Mouse (Mus musculus) adrenal gland, adult 8-10 months (tissue): ENCODE measurements around the gene Myo3b. TPM values are rescaled to one million over a fixed set of nuclear protein-coding genes. Genes with fewer than 3 reads are reported as not detected.

Experiments used
- total RNA-seq, 4 experiments: library from RNA; stranded (reverse); gene quantifications; 2 replicates each; pipeline ENCODE4 v1.2.4; 2022

Gene Myo3b
- total RNA-seq, 4 experiments from 2014 or later = 0.09 TPM; not detected in 3

Other genes starting within 250 kb of the Myo3b start
- 1 to 10 TPM; 1.9 to 3.9 (median 2.4) TPM for gene Ccdc173, start 249.6 kb upstream of the Myo3b start, total RNA-seq
- gene Phospho2, start 249.5 kb upstream of the Myo3b start, total RNA-seq = 10 to 100 TPM; 24.4 to 30.8 (median 25.5) TPM
- gene Klhl23, start 217.2 kb upstream of the Myo3b start, total RNA-seq = 10 to 100 TPM; 11.4 to 16.6 (median 14.4) TPM
- 100 to 1,000 TPM; 149 to 159 (median 152) TPM for gene Ssb, start 177.6 kb upstream of the Myo3b start, total RNA-seq
- 10 to 100 TPM; 16.2 to 26.2 (median 21.0) TPM for gene Mettl5, start 153.5 kb upstream of the Myo3b start, total RNA-seq
- 10 to 100 TPM; 85.6 to 99.8 (median 95.5) TPM for gene Ubr3, start 141.9 kb upstream of the Myo3b start, total RNA-seq